Mouse (Mus musculus) hindbrain, embryonic 11.5 days (tissue): ENCODE measurements around the gene Vps54. TPM values are rescaled to one million over a fixed set of nuclear protein-coding genes. Genes with fewer than 3 reads are reported as not detected.
"Not testable (repeated sequence)": the region's sequence is repeated elsewhere in the genome, so short reads cannot be mapped to it uniquely, and the experiment has no call there.

Source experiments
- ATAC-seq: fragments of 200-750 bp; cut with Nextera tagmentation; 2 replicates; pipeline ENCODE4 v1.8.0; 2017; ENCODE audit warnings: mild to moderate bottlenecking, moderate TSS enrichment, moderate library complexity; ENCODE audit not compliant: low FRiP score
- DNase-seq: peaks from one replicate; pipeline ENCODE4 v3.0.0-alpha.2; 2015; ENCODE audit warnings: low spot score
- H3K27ac ChIP-seq: fragments of 300-500 bp; sonication (generic); 2 replicates; pipeline ENCODE4 v1.5.1; 2014; ENCODE audit warnings: mild to moderate bottlenecking, low read depth, low read length
- H3K27me3 ChIP-seq: fragments of 300-500 bp; sonication (generic); 2 replicates; pipeline ENCODE4 v1.6.1; 2014; ENCODE audit warnings: mild to moderate bottlenecking, low read length, moderate library complexity, mixed read lengths; ENCODE audit not compliant: control insufficient read depth, insufficient read depth
- H3K36me3 ChIP-seq: fragments of 300-500 bp; sonication (generic); 2 replicates; pipeline ENCODE4 v1.6.1; 2014; ENCODE audit warnings: mild to moderate bottlenecking, low read length, moderate library complexity, mixed read lengths; ENCODE audit not compliant: control insufficient read depth, insufficient read depth
- H3K4me1 ChIP-seq: fragments of 300-500 bp; sonication (generic); replicated peaks from 2 replicates; pipeline ENCODE4 v1.6.1; 2014; ENCODE audit warnings: low read length, mixed read lengths; ENCODE audit not compliant: control insufficient read depth, insufficient read depth
- H3K4me2 ChIP-seq: fragments of 300-500 bp; sonication (generic); replicated peaks from 2 replicates; pipeline ENCODE4 v1.6.1; 2014; ENCODE audit warnings: mild to moderate bottlenecking, low read depth, low read length
- H3K4me3 ChIP-seq: fragments of 300-500 bp; sonication (generic); 2 replicates; pipeline ENCODE4 v1.5.1; 2014; ENCODE audit warnings: low read depth, low read length
- H3K9ac ChIP-seq: fragments of 300-500 bp; sonication (generic); 2 replicates; pipeline ENCODE4 v1.6.1; 2014; ENCODE audit warnings: low read depth, low read length
- H3K9me3 ChIP-seq: fragments of 300-500 bp; sonication (generic); 2 replicates; pipeline ENCODE4 v1.6.1; 2016; ENCODE audit warnings: low read length; ENCODE audit not compliant: control insufficient read depth
- WGBS: fragments of 180-500 bp; shearing (Covaris S2); extraction: QIAGEN DNeasy Blood & Tissue Kit; methylation state at CpG from one replicate; pipeline ENCODE4 v1.1.7; 2014; 5-methylcytosine and 5-hydroxymethylcytosine counted together
- polyA plus RNA-seq: library from polyadenylated mRNA; unstranded; fragments of >200 nt; fragmentation: Nextera tagmentation; extraction: Ambion mirVana; gene quantifications from 2 replicates; pipeline ENCODE4 v1.2.1, GENCODE M21; 2014

Vps54 gene
- polyA plus RNA-seq, 1 experiment from 2014 or later, result 15.1 TPM

- H3K36me3 ChIP-seq, result no peaks in the 10 kb centered on the region
- H3K9me3 ChIP-seq, result no peaks in the 10 kb centered on the region
- H3K27ac ChIP-seq, result no peak overlapping the region; the same call in 1 of the 2 replicates
- H3K4me3 ChIP-seq, result 0 out of 2 replicates have a peak overlapping the region, but pooled peaks have one; percentile 91
- 93% methylated on average over 2 of the region's 2 CpGs for WGBS
- no peaks in the 10 kb centered on the region for H3K27me3 ChIP-seq
- H3K4me1 ChIP-seq, result 0 out of 2 replicates have a peak, but pooled peaks cover 2% of the 10 kb centered on the region
- ATAC-seq (no peak), DNase-seq (no peak)
- H3K4me2 ChIP-seq, result no peak overlapping the region
- H3K9ac ChIP-seq, result no peak overlapping the region
Observed at GRCm38 (mm10) chr11:21237474-21238278, 1.4 kb upstream of the Vps54 start.

DNA sequence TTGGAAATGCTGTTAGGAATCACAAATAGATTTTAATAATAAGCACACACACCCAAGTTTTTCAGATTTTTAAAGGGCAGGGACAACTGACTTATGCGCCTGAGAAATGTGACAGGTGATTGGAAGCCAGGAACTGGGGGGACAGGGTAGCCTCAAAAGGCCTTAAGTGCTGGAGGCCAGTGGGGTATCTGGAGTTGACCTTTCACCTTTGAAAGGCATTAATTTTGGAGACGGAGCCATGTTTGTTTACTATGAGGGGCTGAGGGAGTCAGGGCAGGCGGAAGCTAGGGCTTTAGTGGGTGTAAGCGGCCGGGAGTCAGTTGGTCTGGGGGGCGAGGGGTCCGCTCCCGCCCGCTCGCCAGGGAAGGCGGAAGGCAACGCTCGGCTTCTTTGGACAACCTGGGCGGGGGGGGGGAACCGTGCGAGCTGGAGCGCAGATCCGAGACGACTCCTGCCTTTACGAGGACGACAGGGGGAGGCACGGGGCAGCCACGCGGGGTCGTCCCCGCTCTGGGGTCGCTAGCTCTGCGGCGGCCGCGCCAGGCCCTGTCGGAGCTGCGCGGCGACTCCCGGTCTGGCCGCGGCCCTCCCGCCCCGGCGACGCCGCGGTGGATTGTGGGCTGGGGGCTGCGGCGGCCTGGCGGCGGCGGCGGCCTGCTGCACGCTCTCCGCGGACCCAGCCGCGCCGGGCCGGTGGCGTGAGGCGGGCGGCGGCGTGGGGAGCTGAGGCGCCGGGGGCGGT is 631 bp upstream of the Vps54 start:
- Histone ChIP-seq H3K4me3 (peak overlapping the region; percentile 91), H3K4me2 (peak overlapping the region; percentile 65), H3K27ac (peak overlapping the region; percentile 97), H3K27me3 (no peaks in the 10 kb centered on the region), H3K4me1 (0 out of 2 replicates have a peak, but pooled peaks cover 2% of the 10 kb centered on the region), H3K36me3 (no peaks in the 10 kb centered on the region), H3K9ac (peak overlapping the region; percentile 99), H3K9me3 (no peaks in the 10 kb centered on the region)
- 2% methylated on average over 34 of the region's 65 CpGs for WGBS
- ATAC-seq (peak; percentile 93), DNase-seq (peak; percentile 83)

- Histone ChIP-seq H3K9me3 (no peaks in the 10 kb centered on the region), H3K27ac (peak overlapping the region; percentile 97), H3K36me3 (no peaks in the 10 kb centered on the region), H3K4me3 (peak overlapping the region; percentile 91), H3K27me3 (no peaks in the 10 kb centered on the region), H3K4me1 (0 out of 2 replicates have a peak, but pooled peaks cover 2% of the 10 kb centered on the region), H3K4me2 (peak overlapping the region; percentile 65), H3K9ac (peak overlapping the region; percentile 99)
- ATAC-seq (no peak), DNase-seq (peak; percentile 16)
- 33% methylated on average over 7 of the region's 7 CpGs for WGBS
Observed at GRCm38 (mm10) chr11:21239763-21240509, 855 bp downstream of the Vps54 start.

- Histone ChIP-seq H3K4me3 (no peak overlapping the region), H3K4me1 (0 out of 2 replicates have a peak, but pooled peaks cover 2% of the 10 kb centered on the region), H3K4me2 (no peak overlapping the region), H3K9me3 (no peaks in the 10 kb centered on the region), H3K27me3 (no peaks in the 10 kb centered on the region), H3K9ac (no peak overlapping the region), H3K36me3 (no peaks in the 10 kb centered on the region), H3K27ac (no peak overlapping the region)
- DNase-seq, result no peak
- 76% methylated on average over 1 of the region's 1 CpGs for WGBS
- ATAC-seq, result no peak
Observed at GRCm38 (mm10) chr11:21241351-21241750, 2.3 kb downstream of the Vps54 start.

DNA sequence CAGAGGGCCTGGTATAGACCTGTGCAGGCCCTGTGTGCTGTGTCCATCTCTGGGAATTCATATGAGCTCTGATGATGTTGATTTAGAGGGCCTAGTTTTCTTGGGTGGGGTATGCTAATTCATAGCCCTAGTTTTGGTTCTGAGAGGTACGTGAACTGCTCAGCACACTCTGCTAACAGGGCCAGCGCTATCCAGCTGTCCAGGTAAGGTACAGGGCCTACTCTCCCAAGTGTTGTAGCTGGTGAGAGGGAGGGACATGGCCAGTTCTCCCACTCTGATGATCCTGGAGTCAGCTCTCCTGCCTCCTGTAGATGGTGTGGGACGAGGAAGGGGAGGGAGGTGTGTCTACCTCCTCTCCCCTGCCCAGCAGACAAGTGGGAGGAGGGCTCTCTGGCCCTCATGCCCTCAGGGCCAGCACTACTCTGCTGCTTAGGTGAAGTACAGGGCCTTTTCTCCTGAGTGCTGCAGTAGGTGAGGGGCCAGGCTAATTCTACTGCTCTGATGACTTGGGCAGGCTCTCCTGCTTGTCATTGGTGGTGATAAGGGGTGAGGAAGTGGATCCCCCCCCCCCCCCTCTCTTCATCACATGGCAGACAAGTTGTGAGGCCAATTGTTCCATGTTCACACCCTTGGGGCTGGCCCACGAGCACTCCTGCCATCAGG is 8.3 kb downstream of the Vps54 start:
- WGBS, result 90% methylated on average over 4 of the region's 4 CpGs
- Histone ChIP-seq H3K9ac (no peak overlapping the region), H3K4me3 (no peak overlapping the region), H3K9me3 (no peaks in the 10 kb centered on the region), H3K27ac (no peak overlapping the region), H3K36me3 (no peaks in the 10 kb centered on the region), H3K27me3 (no peaks in the 10 kb centered on the region), H3K4me2 (no peak overlapping the region), H3K4me1 (no peaks in the 10 kb centered on the region)
- no peak for DNase-seq
- no peak for ATAC-seq

DNA sequence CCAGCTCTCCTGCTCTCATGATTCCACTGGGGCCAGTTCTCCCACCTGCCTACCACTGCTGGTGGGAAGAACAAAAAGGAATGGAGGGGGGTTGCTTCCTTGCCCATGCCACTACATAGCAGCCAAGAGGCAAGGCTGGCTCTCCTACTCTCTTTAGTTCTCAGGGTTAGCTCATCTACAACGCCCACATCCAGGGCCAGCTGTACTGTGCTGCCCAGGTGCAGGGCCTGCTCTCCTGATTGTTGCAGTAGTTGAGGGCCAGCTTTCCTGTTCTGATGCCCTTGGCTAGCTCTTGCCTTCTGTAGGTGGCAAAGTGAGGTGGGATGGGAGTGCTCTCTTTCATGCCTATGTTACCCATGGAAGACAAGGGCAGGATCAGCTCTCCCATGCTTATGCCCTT is 8.9 kb downstream of the Vps54 start:
- Histone ChIP-seq H3K4me2 (no peak overlapping the region), H3K9ac (no peak overlapping the region), H3K27ac (no peak overlapping the region), H3K36me3 (no peaks in the 10 kb centered on the region), H3K4me1 (no peaks in the 10 kb centered on the region), H3K4me3 (no peak overlapping the region), H3K27me3 (no peaks in the 10 kb centered on the region), H3K9me3 (no peaks in the 10 kb centered on the region)
- DNase-seq, result no peak
- no peak for ATAC-seq
- WGBS, result 89% methylated on average over 1 of the region's 1 CpGs

- Histone ChIP-seq H3K9me3 (no peaks in the 10 kb centered on the region), H3K36me3 (no peaks in the 10 kb centered on the region), H3K27ac (no peak overlapping the region), H3K4me3 (no peak overlapping the region), H3K4me2 (no peak overlapping the region), H3K4me1 (no peaks in the 10 kb centered on the region), H3K9ac (no peak overlapping the region), H3K27me3 (no peaks in the 10 kb centered on the region)
- WGBS, result 100% methylated on average over 1 of the region's 1 CpGs
- ATAC-seq (no peak), DNase-seq (no peak)
Observed at GRCm38 (mm10) chr11:21250366-21250765, 11.3 kb downstream of the Vps54 start.

DNA sequence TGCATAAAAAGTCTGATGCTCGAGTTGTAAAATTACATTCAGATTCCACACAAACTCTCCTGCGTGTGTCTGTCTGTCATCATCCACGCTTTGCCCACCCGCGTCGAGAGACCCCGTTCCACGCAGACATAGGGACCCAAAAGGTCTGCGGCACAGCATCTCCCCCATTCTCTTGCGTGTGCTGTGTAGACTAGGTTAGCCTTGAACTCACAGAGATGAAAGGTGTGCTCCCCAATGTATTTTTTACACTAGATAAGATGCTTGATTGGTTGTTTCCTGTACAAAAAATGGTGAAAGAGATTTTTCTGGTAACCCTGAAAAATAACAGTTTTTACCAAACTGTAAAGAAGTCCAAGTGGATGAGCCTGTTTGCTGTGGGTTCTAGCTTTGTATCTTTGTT is 19.5 kb downstream of the Vps54 start:
- H3K9me3 ChIP-seq, H3K27me3 ChIP-seq, H3K4me3 ChIP-seq, H3K36me3 ChIP-seq, DNase-seq, H3K9ac ChIP-seq, H3K4me1 ChIP-seq, H3K4me2 ChIP-seq, H3K27ac ChIP-seq, ATAC-seq: not testable (repeated sequence)
- WGBS, result 95% methylated on average over 10 of the region's 10 CpGs
